Mouse (Mus musculus) heart, postnatal 25 days (tissue): ENCODE measurements at regions not wholly inside any gene's neighbourhood (a gene's known extent, or its start where the extent isn't known, plus 50 kb on each side); places are given as distances from the start of the nearest gene placed in this dataset.
"Not testable (repeated sequence)": the region's sequence is repeated elsewhere in the genome, so short reads cannot be mapped to it uniquely, and the experiment has no call there.

Source experiments
- DNase-seq: peaks from one replicate; pipeline ENCODE4 v3.0.0; 2022; ENCODE audit warnings: low spot score
- intact Hi-C: fragments of 180-260 bp; cut with DNase I; formaldehyde crosslinking; loops from one replicate; pipeline ENCODE4 v1.15.1; 2025

DNA sequence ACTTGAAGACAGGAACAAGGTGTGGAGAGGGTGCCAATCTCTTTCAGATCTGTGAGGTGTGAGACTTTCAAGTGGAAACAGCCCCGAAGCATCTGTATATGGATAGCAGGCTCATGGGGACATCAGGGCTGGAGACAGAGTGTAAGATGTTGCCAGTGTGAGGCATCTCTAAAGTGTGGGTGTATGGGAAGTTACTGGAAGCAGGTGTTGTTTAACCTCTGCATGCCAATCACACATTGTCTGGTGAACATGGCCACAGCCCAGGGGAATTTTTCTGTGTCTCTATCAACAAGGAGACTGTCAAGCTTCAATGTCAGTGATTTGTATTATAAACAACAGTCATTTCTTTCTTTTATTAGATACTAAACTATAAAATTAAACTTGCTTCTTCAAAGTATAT, 163.0 kb upstream of the Klf4 start:
- intact Hi-C loops = loop anchor here (5.0 kb wide), 1 partner anchor 33 kb away; no protein-coding TSS in a partner anchor
- DNase-seq = no peak

DNA sequence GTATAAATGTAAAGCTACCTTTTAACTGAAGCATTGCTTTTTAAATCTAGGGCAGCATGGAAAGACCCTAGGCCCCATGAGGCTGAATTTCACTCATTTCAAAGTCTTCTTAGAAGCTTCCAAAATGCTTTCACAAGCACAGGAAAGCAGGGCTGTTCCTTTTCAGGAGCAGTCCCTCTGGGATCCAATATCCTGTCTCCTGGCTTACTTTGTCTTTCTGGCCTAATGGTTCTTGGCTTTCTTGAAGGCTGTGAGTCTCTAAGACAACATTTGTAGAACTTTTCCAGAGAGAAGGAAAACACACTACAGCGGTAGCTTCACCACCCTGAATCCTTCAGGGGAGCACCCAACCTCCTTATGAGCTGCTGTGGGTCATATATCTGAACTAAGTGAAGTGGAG, 157.2 kb upstream of the Klf4 start:
- intact Hi-C loops = no loop called here

DNA sequence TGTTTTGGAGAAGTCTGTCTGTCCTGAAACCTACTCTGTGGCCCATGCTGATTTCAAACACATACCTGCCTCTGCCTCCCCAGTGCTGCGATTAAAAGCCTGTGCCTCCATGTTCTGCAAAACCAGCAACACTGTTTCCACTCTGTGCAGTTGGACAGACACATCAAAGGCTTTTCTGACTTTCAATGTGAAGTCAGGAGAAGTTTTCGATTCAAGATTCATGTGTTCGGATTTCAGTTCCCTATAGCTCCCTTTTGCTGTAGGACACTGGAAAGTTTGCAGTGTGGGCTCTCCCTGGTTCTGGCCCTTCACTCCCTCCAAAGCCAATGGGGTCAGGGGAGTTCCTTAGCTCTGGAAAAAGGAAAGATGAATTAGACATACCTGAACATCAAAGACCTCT, 154.5 kb upstream of the Klf4 start:
- intact Hi-C loops = no loop called here
- no peak for DNase-seq

More for the DNA sequence above, 157.2 kb upstream of the Klf4 start:
- no peak for DNase-seq

DNA sequence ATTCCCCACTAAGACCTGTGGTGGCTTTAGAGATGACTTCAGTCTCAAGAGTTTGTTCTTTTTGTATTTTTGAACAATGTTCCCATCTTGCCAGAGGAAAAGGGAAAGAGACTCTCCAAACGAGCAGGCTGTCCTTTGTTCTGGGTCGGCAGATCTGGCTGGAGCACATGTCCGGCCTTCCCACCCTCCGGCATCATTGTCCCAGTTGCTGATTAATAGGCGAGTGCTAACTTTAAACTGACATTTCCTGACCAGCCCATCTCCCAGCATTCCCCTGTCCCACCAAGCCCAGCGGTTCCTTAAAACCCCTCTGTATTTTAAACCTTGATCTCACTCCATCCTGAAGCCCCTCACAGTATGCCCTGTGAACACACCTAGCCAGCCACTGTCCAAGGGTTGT, 140.0 kb upstream of the Klf4 start:
- DNase-seq = peak; percentile 46
- intact Hi-C loops = no loop called here

DNA sequence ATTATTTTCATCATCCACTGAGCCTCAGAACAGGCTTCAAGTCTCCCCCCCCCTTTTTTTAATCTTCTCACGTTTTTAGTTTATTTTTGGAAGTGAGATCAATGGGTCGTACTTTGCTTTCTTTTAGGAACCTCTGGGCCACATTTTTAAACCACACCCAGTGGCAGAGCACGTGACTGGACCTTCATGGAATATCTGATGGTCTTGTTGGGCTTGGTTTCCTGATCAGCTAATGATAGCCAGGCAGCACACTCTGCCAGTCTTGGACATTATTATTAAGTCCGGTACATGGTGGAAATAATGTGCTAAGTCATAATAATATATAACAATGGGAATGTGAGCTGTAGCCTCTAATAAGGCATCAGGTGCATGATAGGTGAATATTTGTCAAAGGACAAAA, 138.0 kb upstream of the Klf4 start:
- no peak for DNase-seq
- intact Hi-C loops = no loop called here

DNA sequence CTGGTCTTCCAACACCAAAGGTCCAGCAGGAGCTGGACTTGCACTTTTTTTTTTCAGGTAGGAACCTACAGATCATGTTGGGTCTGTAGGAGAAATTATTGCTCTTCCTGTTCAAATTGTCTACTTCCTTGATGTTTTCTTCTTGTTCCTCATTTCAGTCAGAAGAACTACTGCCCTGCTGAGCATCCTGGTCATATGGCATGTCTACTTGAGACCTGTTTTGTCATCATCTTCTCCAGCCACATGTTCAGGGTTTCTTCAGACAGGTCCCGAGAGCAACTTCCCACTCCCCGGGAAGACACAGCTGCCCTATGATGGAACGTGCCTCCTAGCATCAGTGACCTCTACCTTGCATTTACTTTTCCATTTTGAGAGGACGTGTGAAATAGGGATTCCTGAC, 132.6 kb upstream of the Klf4 start:
- intact Hi-C loops = loop anchor here (5.0 kb wide), 1 partner anchor 32 kb away; no protein-coding TSS in a partner anchor
- no peak for DNase-seq

DNA sequence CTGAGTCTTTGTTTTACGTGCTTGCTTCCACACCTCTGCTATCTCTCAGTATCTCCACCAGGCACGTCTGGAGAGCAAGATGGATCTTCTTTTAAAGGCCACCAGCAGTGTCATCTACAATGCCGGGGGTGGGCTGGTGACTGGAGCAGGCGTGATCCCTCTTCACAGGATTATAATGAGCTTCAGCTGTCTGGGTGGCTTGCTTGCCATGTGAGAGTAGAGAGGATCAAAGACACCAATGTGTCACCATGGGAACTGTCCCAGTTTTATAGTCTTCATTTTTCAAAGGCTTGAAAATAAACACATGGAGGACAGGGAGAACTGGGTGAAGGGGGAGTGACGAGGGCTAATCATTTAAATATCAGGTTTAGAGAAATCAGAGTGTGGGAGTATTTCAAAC, 131.6 kb upstream of the Klf4 start:
- intact Hi-C loops = loop anchor here (5.0 kb wide), 1 partner anchor 33 kb away; no protein-coding TSS in a partner anchor

DNA sequence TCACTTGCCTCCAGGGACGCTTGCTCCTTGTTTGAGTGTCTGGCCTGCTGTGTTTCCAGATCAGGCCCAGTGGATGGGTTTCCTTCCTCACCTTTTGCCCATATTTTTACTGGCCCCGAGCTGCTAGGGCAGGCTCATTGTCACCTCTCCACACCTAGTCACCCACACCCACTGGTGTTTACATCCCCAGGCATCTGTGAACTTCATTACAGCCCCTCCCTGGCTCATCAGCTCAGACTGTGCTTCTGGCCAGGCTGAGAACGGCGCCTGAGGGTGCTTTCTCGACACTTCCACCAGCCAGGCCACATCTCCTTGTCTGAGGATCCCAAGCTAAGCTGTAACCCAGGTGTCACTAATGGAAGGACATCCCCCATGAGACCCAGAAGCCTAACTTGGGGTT, 129.8 kb upstream of the Klf4 start:
- intact Hi-C loops = loop anchor here (5.0 kb wide), 1 partner anchor 35 kb away; no protein-coding TSS in a partner anchor
- DNase-seq = peak; percentile 58

More for the DNA sequence above, 131.6 kb upstream of the Klf4 start:
- DNase-seq = no peak

DNA sequence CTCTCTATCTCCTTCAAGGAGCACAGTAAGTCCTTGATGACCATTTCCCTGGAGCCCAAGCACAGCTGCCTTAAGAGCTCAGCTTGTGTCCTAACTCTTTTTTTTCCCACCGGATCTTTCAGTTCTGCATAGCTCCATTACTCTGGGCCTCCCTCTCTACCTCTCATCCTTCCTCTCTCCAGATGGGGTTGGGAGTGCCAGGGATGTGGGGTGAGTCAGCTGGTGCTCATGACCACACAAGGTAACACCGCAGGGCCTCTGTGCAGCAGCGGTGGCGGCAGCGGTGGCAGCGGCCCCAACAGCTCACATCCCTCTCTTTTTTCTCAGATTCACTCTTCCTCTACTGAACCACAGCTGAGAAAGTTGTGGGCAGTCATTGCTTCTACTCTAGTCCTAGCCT, 126.6 kb upstream of the Klf4 start:
- no peak for DNase-seq
- intact Hi-C loops = loop anchor here (10.0 kb wide), 2 partner anchors 566 to 706 kb away; no protein-coding TSS in a partner anchor

DNA sequence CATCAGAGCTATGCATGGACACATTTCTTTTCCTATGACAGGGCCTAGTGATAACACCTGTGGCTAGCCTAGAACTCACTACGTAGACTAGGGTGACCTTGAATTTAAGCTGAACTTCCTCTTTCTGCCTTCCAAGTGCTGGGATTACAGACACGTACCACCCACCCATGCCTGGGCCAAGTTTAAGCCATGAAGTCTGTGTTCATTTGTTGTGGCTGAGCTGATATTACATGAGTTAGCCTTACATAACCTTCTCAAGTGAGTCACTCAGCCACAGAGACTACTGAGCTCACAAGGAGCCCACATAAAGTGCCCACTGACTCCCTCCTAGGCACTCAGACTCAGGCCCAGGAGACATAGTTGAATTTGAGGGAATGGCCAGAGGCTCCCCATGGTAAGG, 123.1 kb upstream of the Klf4 start:
- no peak for DNase-seq
- intact Hi-C loops = loop anchor here (10.0 kb wide), 2 partner anchors 569 to 709 kb away; no protein-coding TSS in a partner anchor

DNA sequence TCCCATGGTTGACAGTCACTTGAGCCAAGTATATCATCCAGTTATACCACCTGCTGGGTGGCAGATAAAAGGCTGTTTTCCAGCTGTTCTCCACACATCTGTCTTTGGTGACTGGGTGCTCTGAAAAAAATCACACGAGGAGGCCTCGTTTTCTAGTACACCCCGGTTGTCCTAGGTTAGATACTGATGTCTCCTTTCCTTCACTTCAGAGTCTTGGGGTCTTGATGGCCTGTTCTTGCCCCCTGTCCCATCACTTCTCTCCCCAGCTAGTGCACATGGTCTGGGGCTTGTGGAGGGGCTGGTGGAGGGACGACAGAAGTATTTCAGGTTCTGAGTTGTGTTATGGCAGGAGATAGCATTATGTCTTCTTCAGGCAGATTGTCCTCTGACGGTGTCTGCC, 120.4 kb upstream of the Klf4 start:
- intact Hi-C loops = loop anchor here (5.0 to 10.0 kb wide), 3 partner anchors 460 to 712 kb away; no protein-coding TSS in a partner anchor
- DNase-seq = no peak

DNA sequence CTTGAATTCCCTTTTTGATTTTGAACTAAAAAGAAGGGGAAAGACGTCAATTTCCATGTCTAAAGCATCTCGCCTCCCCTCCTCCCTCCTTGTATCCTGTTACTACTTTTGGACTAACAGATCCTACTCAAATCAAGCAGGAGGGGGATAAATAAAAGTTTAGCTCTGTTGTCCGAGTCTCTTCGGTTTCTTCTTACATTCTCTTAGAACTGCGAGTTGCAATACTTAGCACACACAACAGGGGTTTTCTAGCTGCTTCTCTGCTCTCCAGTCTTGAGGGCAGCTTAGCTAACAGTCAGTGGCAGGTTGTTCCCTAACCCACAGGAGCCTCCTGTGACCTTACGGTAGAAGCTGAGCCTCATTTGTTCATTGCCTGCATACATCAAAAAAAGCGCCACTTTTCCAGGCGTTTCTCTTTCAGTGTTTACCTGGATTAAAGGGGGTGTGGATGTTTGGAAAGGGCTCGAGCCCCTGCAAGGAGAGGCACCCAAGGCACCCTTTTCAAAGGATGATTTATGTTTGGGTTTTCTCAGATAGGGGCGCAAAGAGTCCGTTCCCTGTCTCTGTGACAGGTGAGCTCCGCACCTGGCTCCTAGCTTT, 119.6 kb upstream of the Klf4 start:
- intact Hi-C loops = loop anchor here (2.0 to 10.0 kb wide), 4 partner anchors 121 to 713 kb away; no protein-coding TSS in a partner anchor
- no peak for DNase-seq

DNA sequence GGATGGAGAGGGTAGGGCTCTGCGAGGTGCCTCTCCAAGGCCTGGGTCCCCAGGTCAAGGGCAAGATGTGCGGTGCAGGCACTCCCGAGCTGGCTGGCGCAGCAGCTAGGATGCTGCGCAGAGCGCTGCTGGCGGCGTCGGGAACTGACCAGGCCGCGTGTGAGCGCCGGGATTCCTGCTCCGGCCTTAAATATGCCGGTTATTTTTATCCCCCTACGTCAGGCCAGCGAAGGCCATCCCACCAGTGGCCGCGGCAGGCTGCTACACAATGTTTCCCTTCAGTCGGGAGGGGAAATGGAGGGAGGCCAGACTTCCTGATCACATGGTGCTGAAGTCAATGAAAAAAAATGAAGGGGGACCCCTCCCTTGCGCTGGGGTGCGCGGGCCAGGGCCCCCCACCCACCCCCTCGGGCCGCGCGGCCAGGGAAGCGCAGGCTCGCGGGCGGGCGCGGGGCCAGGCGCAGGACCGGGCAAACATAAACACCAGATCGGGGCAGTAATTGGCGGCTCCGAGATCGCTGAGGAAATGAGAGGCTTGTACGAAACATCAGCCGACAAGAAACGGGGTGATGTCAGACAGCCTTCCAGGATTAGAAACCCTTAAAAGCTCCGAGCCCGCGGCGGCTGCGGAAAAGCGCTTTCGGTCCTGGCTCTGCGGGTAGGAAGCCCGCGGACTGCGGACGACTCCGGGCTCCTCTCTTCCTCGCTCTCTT, 118.9 kb upstream of the Klf4 start:
- intact Hi-C loops = loop anchor here (2.0 to 10.0 kb wide), 4 partner anchors 120 to 714 kb away; no protein-coding TSS in a partner anchor
- DNase-seq = peak; percentile 96

DNA sequence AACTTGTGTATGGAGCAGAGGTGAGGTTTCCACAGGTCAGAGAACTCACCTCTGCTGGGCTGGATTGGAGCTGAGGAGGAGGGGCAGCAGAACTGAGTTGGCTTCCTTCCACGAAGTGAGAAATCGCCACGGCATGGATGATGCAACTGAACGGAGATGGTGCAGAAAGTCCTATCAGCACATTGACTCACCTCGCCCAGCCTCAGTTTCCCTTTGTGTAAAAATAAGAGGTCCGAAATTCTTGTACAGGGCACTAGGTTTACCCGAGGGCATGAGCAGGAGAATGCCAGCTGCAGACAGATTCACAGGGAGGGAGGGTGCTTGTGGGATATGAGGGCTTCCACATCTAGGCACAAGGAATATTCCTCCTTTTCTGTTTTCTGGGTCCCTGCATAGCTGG, 117.9 kb upstream of the Klf4 start:
- intact Hi-C loops = loop anchor here (2.0 to 10.0 kb wide), 4 partner anchors 119 to 715 kb away; no protein-coding TSS in a partner anchor
- DNase-seq = no peak

DNA sequence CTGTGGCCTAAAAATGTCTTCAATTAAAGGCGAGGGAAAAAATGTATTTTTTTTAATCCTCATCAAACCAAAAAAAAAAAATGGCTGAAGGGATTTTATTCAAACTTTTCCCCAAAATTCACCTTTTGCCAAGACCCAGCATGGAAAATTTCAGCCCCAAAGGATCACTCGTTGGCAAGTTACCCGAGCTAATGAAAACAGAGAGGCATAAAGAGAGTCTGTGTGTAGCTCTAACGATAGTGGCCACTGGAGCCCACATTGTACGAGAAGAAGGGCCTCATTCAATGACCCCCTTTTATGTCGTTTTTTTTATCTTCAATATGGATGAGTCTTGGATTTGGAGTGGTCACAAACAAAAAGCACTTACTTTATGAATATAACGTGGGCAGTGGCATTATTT, 116.1 kb upstream of the Klf4 start:
- intact Hi-C loops = loop anchor here (5.0 kb wide), 1 partner anchor 844 kb away; no protein-coding TSS in a partner anchor

DNA sequence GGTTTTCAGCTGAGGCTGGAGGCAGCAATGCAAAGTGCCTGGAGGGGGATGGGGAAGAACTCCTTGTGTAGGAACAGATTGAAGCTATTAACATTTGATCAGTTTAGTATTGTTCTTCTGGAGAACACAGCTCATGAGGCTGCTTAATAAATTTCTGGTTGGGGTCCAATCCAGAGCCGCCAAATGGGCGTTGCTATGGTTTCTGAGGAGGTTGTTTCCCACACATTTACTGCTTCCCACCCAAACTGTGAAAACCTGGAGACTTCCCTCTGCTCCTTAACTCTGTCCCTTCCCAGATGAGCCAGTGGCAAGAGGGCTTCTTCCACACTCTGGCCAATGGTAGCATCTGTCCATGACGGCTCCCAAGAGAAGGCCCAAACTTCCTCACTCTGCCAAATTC, 113.2 kb upstream of the Klf4 start:
- no peak for DNase-seq
- intact Hi-C loops = loop anchor here (5.0 kb wide), 1 partner anchor 847 kb away; no protein-coding TSS in a partner anchor

More for the DNA sequence above, 116.1 kb upstream of the Klf4 start:
- DNase-seq = no peak

DNA sequence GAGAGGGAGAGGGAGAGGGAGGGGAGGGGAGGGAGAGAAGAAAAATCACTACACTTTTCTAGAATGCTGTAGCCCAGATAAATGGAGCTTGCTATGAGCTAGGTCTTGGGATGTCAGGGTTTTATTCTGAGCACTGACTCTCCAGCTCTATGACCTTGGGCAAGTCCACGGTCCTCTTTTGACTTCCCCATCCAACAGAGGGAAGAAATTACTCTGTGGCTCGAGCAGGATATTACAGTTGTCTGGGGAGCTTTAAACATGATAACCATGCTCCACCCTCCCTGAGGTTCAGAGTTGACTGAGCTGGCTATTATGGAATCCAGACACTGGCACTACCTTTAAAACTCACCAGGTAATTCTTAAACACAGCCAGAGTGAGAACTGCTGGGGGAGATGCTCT, 112.6 kb upstream of the Klf4 start:
- intact Hi-C loops = loop anchor here (5.0 kb wide), 1 partner anchor 847 kb away; no protein-coding TSS in a partner anchor
- no peak for DNase-seq

DNA sequence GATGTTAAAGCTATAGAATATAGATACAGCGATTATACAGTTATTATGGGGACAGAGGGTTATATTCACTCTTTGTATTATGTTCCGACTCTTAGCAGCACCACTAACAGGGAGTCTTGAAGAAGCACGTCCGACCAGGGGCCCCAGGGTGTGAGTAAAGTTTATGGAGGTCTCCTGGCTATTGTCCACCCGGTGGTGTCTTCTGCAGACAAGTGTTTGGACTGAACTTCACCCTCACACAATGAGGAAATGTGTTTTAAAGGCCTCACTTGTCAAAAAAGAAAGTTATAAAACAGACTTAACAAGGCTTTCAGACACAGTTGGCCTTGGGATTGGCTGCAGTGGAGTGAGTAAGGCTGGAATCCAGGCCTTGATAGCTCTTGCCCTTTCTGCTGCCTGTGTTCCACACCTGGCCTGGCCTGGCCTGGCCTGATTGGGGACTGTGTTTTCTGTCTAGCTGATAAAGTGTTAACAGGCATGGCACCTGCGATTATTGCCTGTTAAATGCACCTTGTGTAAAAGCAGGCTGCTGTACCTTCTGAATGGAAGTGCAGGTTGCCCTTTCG, 102.8 kb upstream of the Klf4 start:
- intact Hi-C loops = no loop called here
- no peak for DNase-seq

DNA sequence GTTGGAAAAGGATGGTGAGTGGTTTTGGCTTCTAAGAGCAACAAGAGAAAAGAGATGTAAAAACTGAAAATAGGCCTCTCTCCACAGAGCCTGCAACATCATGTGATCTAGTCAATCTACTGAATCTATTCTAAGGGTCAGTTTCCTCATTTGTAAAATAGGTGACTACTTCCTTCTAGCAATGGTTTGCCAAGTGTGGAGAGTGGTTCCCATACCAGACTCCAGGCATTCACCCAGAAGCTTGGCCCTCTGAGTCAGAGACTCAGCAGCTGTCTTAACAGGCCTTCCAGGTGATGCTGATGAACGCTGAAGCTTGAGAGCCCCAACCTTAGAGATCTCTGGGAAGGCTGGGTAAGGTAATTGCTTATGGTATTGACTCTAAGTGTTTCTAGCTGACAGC, 98.9 kb upstream of the Klf4 start:
- intact Hi-C loops = no loop called here
- no peak for DNase-seq

DNA sequence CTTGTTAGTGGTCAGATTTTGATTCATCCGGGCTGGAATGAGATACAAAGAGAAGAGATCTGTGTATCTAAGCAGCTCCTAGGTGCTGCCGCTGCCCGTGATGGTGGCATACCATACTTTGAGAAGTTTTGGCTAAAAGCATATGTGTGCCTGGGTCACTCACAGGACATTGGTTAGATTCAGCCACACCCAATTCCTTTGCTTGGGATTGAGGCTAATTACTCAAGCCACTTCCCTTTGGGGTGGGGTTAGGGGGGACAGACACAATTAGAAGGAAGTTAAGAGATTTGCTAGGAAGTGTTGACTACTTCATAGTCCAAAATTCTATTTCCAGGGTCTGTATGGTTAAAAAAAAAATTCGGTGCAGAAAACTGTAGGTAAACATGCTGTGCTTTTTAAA, 97.9 kb upstream of the Klf4 start:
- intact Hi-C loops = not testable (repeated sequence)

DNA sequence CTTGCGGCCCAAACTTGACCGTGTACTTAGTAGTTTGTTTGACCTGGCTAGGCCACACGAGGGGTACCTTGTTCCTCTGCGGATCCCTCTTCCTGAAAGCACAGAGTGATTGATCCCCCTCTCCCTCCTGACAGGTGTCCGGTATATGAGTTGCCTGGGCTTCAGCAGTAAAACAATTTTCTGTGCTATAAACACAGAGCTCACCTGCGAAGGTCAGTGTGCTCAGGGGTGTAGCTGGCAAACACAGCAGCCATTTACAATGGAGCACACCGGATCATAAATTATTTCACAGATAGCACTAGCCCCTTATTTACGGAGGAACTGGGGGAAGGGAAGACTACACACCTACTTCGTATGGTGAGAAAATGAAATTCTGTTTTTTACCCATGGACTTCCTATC, 92.5 kb upstream of the Klf4 start:
- intact Hi-C loops = no loop called here
- DNase-seq = no peak

More for the DNA sequence above, 97.9 kb upstream of the Klf4 start:
- DNase-seq = not testable (repeated sequence)
